Mouse (Mus musculus): ENCODE measurements at regions not wholly inside any gene's neighbourhood (a gene's known extent, or its start where the extent isn't known, plus 50 kb on each side); places are given as distances from the start of the nearest gene placed in this dataset.
A peak's percentile ranks its signal among the peaks of the same experiment; 100 is the strongest.

GRCm38 (mm10) chr13:99759256-99760044 lies 141.4 kb downstream of the Cartpt start:
- Histone ChIP-seq H3K4me2 (ENCODE audit: low read depth, low read length) (no peak overlapping the region), H3K9me3 (ENCODE audit: low read length) (no peaks in the 10 kb centered on the region), H3K27me3 (ENCODE audit: insufficient read depth, low read length) (no peaks in the 10 kb centered on the region), H3K9ac (replicated peaks) (no peak overlapping the region), H3K36me3 (replicated peaks; ENCODE audit: insufficient read depth, low read length) (no peaks in the 10 kb centered on the region), H3K4me3 (ENCODE audit: low read depth, low read length) (no peak overlapping the region), H3K4me1 (ENCODE audit: insufficient read depth) (peaks cover 20% of the 10 kb centered on the region), H3K27ac (ENCODE audit: low read depth) (no peak overlapping the region)
- ATAC-seq, result no peak
- TF ChIP-seq EP300 (IDR thresholded peaks at IDR 0.05; ENCODE audit: low read depth) (no peak), CTCF (IDR thresholded peaks at IDR 0.05; ENCODE audit: low read depth) (no peak)
- WGBS (ENCODE audit: insufficient replicate concordance), result 75% methylated on average over 10 of the region's 10 CpGs
- DNase-seq, result no peak

GRCm38 (mm10) chr13:99754701-99755100 lies 146.2 kb downstream of the Cartpt start:
- H3K27ac ChIP-seq (ENCODE audit: low read depth), result peak overlapping the region; percentile 44
- 74% methylated on average over 5 of the region's 5 CpGs for WGBS (ENCODE audit: insufficient replicate concordance)

GRCm38 (mm10) chr13:99754251-99754652 lies 146.6 kb downstream of the Cartpt start:
- H3K4me1 ChIP-seq (ENCODE audit: insufficient read depth), result 0 out of 2 replicates have a peak, but pooled peaks cover 10% of the 10 kb centered on the region
- ATAC-seq, result peak; percentile 100
- no peak overlapping the region for H3K9ac ChIP-seq (replicated peaks)
- H3K27me3 ChIP-seq (ENCODE audit: insufficient read depth, low read length), result no peaks in the 10 kb centered on the region
- H3K9me3 ChIP-seq (ENCODE audit: low read length), result no peaks in the 10 kb centered on the region
- peak overlapping the region; percentile 53 for H3K27ac ChIP-seq (ENCODE audit: low read depth)
- DNase-seq, result peak; percentile 82
- H3K4me2 ChIP-seq (ENCODE audit: low read depth, low read length), result peak overlapping the region; percentile 53
- 28% methylated on average over 5 of the region's 5 CpGs for WGBS (ENCODE audit: insufficient replicate concordance)
- H3K36me3 ChIP-seq (replicated peaks; ENCODE audit: insufficient read depth, low read length), result no peaks in the 10 kb centered on the region
- peak; percentile 43 for TF ChIP-seq CTCF (IDR thresholded peaks at IDR 0.05; ENCODE audit: low read depth)
- peak; percentile 99 for TF ChIP-seq EP300 (IDR thresholded peaks at IDR 0.05; ENCODE audit: low read depth)
- no peak overlapping the region for H3K4me3 ChIP-seq (ENCODE audit: low read depth, low read length)

More at GRCm38 (mm10) chr13:99754701-99755100, 146.2 kb downstream of the Cartpt start:
- no peak for TF ChIP-seq CTCF (IDR thresholded peaks at IDR 0.05; ENCODE audit: low read depth)
- no peak for TF ChIP-seq EP300 (IDR thresholded peaks at IDR 0.05; ENCODE audit: low read depth)
- Histone ChIP-seq H3K27me3 (ENCODE audit: insufficient read depth, low read length) (no peaks in the 10 kb centered on the region), H3K9me3 (ENCODE audit: low read length) (no peaks in the 10 kb centered on the region), H3K4me3 (ENCODE audit: low read depth, low read length) (no peak overlapping the region), H3K4me2 (ENCODE audit: low read depth, low read length) (peak overlapping the region; percentile 53), H3K36me3 (replicated peaks; ENCODE audit: insufficient read depth, low read length) (no peaks in the 10 kb centered on the region), H3K9ac (replicated peaks) (no peak overlapping the region), H3K4me1 (ENCODE audit: insufficient read depth) (0 out of 2 replicates have a peak, but pooled peaks cover 10% of the 10 kb centered on the region)
- peak; percentile 64 for ATAC-seq
- DNase-seq, result no peak

GRCm38 (mm10) chr13:99753526-99753925 lies 147.4 kb downstream of the Cartpt start:
- no peak overlapping the region for H3K4me3 ChIP-seq (ENCODE audit: low read depth, low read length)
- ATAC-seq (no peak), DNase-seq (no peak)
- TF ChIP-seq CTCF (IDR thresholded peaks at IDR 0.05; ENCODE audit: low read depth) (no peak), EP300 (IDR thresholded peaks at IDR 0.05; ENCODE audit: low read depth) (no peak)
- 78% methylated on average over 3 of the region's 3 CpGs for WGBS (ENCODE audit: insufficient replicate concordance)
- no peaks in the 10 kb centered on the region for H3K27me3 ChIP-seq (ENCODE audit: insufficient read depth, low read length)
- H3K4me2 ChIP-seq (ENCODE audit: low read depth, low read length), result no peak overlapping the region
- H3K9me3 ChIP-seq (ENCODE audit: low read length), result no peaks in the 10 kb centered on the region
- no peak overlapping the region for H3K9ac ChIP-seq (replicated peaks)
- peaks cover 10% of the 10 kb centered on the region; the same call in 1 of the 2 replicates for H3K4me1 ChIP-seq (ENCODE audit: insufficient read depth)
- no peaks in the 10 kb centered on the region for H3K36me3 ChIP-seq (replicated peaks; ENCODE audit: insufficient read depth, low read length)
- 0 out of 2 replicates have a peak overlapping the region, but pooled peaks have one; percentile 53 for H3K27ac ChIP-seq (ENCODE audit: low read depth)

GRCm38 (mm10) chr13:99750729-99751128 lies 150.2 kb downstream of the Cartpt start:
- no peak for TF ChIP-seq CTCF (IDR thresholded peaks at IDR 0.05; ENCODE audit: low read depth)
- no peak for TF ChIP-seq EP300 (IDR thresholded peaks at IDR 0.05; ENCODE audit: low read depth)
- Histone ChIP-seq H3K36me3 (replicated peaks; ENCODE audit: insufficient read depth, low read length) (no peaks in the 10 kb centered on the region), H3K4me3 (ENCODE audit: low read depth, low read length) (no peak overlapping the region), H3K9me3 (ENCODE audit: low read length) (no peaks in the 10 kb centered on the region), H3K4me1 (ENCODE audit: insufficient read depth) (peaks cover 17% of the 10 kb centered on the region), H3K27ac (ENCODE audit: low read depth) (no peak overlapping the region), H3K27me3 (ENCODE audit: insufficient read depth, low read length) (no peaks in the 10 kb centered on the region), H3K4me2 (ENCODE audit: low read depth, low read length) (no peak overlapping the region), H3K9ac (replicated peaks) (no peak overlapping the region)
- ATAC-seq, result no peak
- no peak for DNase-seq
- 86% methylated on average over 8 of the region's 8 CpGs for WGBS (ENCODE audit: insufficient replicate concordance)

GRCm38 (mm10) chr13:99749342-99749741 lies 151.5 kb downstream of the Cartpt start:
- Histone ChIP-seq H3K4me1 (ENCODE audit: insufficient read depth) (peaks cover 19% of the 10 kb centered on the region), H3K4me2 (ENCODE audit: low read depth, low read length) (no peak overlapping the region), H3K36me3 (replicated peaks; ENCODE audit: insufficient read depth, low read length) (no peaks in the 10 kb centered on the region), H3K27me3 (ENCODE audit: insufficient read depth, low read length) (no peaks in the 10 kb centered on the region), H3K4me3 (ENCODE audit: low read depth, low read length) (no peak overlapping the region), H3K9ac (replicated peaks) (no peak overlapping the region), H3K27ac (ENCODE audit: low read depth) (no peak overlapping the region), H3K9me3 (ENCODE audit: low read length) (no peaks in the 10 kb centered on the region)
- no peak for DNase-seq
- TF ChIP-seq CTCF (IDR thresholded peaks at IDR 0.05; ENCODE audit: low read depth), result no peak
- no peak for TF ChIP-seq EP300 (IDR thresholded peaks at IDR 0.05; ENCODE audit: low read depth)
- 89% methylated on average over 6 of the region's 6 CpGs for WGBS (ENCODE audit: insufficient replicate concordance)
- no peak for ATAC-seq

Measured in liver, postnatal 0 days (tissue).